Mouse (Mus musculus) mesoderm, embryonic 11.5 days (tissue): Measurements from ENCODE around the gene Tmem231.
A peak's percentile ranks its signal among the peaks of the same experiment; 100 is the strongest.
"Not testable (repeated sequence)": the region's sequence is repeated elsewhere in the genome, so short reads cannot be mapped to it uniquely, and the experiment has no call there.

ENCODE experiments used
- DNase-seq: peaks from one replicate; pipeline ENCODE4 v3.0.0-alpha.2; 2012; ENCODE audit warnings: low read depth, low spot score

The Tmem231 gene

GRCm38 (mm10) chr8:111947954-111948353 lies 14.3 kb upstream of the Tmem231 start:
- DNase-seq, result no peak

GRCm38 (mm10) chr8:111947144-111947543 lies 13.5 kb upstream of the Tmem231 start:
- no peak for DNase-seq

- no peak for DNase-seq
Observed at GRCm38 (mm10) chr8:111943544-111943943, 9.9 kb upstream of the Tmem231 start.

- DNase-seq, result peak; percentile 70
Observed at GRCm38 (mm10) chr8:111941101-111941454, 7.4 kb upstream of the Tmem231 start.

GRCm38 (mm10) chr8:111940171-111941100 lies 6.8 kb upstream of the Tmem231 start, which contains the start of gene Gabarapl2:
TSS of gene Gabarapl2 (plus strand) at chr8:111940703.
- DNase-seq, result peak; percentile 97

- DNase-seq, result peak; percentile 39
Observed at GRCm38 (mm10) chr8:111939516-111940142, 5.9 kb upstream of the Tmem231 start.

GRCm38 (mm10) chr8:111938076-111938985 lies 4.7 kb upstream of the Tmem231 start:
- DNase-seq, result not testable (repeated sequence)

GRCm38 (mm10) chr8:111937184-111937583 lies 3.5 kb upstream of the Tmem231 start:
- no peak for DNase-seq

- DNase-seq, result no peak
Observed at GRCm38 (mm10) chr8:111934201-111934600, 520 bp upstream of the Tmem231 start.

GRCm38 (mm10) chr8:111932580-111933336 lies 923 bp downstream of the Tmem231 start:
- peak; percentile 57 for DNase-seq

- no peak for DNase-seq
Observed at GRCm38 (mm10) chr8:111931721-111932120, 2.0 kb downstream of the Tmem231 start.

GRCm38 (mm10) chr8:111929648-111930344 lies 3.9 kb downstream of the Tmem231 start:
- DNase-seq, result no peak

GRCm38 (mm10) chr8:111924976-111925375 lies 8.7 kb downstream of the Tmem231 start:
- no peak for DNase-seq

- peak; percentile 66 for DNase-seq
Observed at GRCm38 (mm10) chr8:111923383-111923804, 10.3 kb downstream of the Tmem231 start.

GRCm38 (mm10) chr8:111920971-111921370 lies 12.7 kb downstream of the Tmem231 start:
- no peak for DNase-seq

- DNase-seq, result no peak
Observed at GRCm38 (mm10) chr8:111919663-111920062, 14.0 kb downstream of the Tmem231 start.

- DNase-seq, result no peak
Observed at GRCm38 (mm10) chr8:111912860-111913432, 20.7 kb downstream of the Tmem231 start.

GRCm38 (mm10) chr8:111911572-111911971 lies 22.1 kb downstream of the Tmem231 start:
- DNase-seq, result no peak

GRCm38 (mm10) chr8:111909621-111910450 lies 23.8 kb downstream of the Tmem231 start, which contains the start of gene Chst5:
TSS of gene Chst5 (minus strand) at chr8:111910447.
- DNase-seq, result peak; percentile 50
